Mouse (Mus musculus) urinary bladder, postnatal 4 days (tissue): ENCODE data around the gene Hormad2.

Experiments
- DNase-seq, 2 experiments: peaks; one replicate each; pipeline ENCODE4 v3.0.0; 2021 to 2022; ENCODE audit warnings: low spot score in 2 of 2

The Hormad2 gene

DNA sequence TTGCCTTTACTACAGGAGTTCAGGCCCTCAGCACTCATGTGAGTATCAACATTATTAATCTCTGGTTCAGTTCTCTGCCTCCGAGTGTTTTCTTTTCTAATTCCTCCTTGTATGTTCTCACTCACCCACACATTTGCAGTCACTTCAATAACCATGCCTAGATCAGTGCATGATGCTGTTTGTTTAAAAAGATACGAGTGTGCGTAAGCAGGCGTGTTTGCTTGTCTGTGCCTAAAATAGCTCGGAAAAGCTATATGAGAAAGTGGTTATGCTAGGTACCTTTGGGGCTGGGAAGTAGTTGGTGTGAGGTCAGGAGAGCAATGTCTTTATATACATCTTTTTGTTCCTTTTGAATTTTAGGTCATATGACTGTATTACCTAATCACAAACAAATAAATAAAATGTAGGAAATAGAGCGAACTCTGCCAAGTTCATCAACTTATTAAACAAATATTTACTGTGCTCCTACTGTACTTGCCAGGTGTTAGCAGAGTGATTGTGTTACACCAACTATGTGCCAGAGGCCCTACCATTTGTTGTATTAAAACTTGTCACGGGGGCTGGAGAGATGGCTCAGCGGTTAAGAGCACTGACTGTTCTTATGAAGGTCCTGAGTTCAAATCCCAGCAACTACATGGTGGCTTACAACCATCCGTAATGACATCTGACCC is 100.7 kb downstream of the Hormad2 start:
- no peak for DNase-seq

- DNase-seq, result no peak
These were observed 101.6 kb downstream of the Hormad2 start for GRCm38 (mm10) chr11:4339275-4339674.

DNA sequence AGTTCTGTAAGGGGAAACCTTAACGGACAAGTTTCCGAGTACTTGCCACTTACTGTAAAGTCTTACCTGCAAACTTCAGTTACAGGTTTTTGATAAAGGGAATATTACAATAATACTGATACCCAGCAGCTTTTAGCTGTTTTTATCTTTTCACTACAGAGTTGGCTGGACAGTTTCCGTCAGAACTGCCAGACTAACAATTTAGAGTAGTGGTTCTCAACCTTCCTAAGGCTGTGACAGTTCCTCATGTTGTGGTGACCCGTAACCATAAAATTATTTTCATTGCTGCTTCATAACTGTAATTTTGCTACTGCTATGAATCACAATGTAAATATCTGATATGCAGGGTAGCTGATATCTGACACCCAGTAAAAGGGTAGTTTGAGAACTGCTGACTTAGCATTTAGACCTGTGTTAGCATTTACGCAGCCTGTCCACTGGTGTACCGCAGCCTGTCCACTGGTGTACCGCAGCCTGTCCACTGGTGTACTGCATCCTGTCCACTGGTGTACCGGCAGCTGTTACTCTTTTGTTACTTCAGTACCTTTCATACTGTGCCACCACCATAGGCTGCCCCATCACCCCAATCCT is 104.1 kb downstream of the Hormad2 start:
- no peak for DNase-seq

GRCm38 (mm10) chr11:4335810-4336692 is 104.9 kb downstream of the Hormad2 start:
- DNase-seq, result no peak

GRCm38 (mm10) chr11:4332961-4333360 is 107.9 kb downstream of the Hormad2 start:
- no peak for DNase-seq

- DNase-seq, result no peak
These were observed 112.7 kb downstream of the Hormad2 start for GRCm38 (mm10) chr11:4328188-4328587.

DNA sequence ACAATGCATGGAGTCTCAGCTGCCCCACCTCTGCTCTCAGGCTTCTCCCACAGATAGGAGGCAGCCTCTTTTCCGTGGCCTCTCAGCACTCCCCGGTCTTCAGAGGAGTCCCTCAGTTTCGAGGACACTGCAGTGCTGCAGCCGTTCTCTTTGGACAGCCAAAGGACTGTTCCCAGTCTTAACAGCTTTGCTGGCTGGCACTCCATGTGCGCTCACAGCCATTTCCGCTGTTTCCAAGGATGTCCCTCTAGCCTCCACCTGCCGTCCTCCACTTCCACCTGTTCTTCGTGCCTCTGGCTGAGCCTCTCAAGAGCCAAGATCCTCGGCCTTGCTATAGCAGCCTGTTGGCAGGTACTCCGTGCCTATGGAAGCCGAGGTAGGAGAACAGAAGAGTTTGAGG is 117.4 kb downstream of the Hormad2 start:
- no peak for DNase-seq

GRCm38 (mm10) chr11:4322943-4323342 is 118.0 kb downstream of the Hormad2 start:
- no peak for DNase-seq

- no peak for DNase-seq
These were observed 120.0 kb downstream of the Hormad2 start for GRCm38 (mm10) chr11:4320876-4321275.

DNA sequence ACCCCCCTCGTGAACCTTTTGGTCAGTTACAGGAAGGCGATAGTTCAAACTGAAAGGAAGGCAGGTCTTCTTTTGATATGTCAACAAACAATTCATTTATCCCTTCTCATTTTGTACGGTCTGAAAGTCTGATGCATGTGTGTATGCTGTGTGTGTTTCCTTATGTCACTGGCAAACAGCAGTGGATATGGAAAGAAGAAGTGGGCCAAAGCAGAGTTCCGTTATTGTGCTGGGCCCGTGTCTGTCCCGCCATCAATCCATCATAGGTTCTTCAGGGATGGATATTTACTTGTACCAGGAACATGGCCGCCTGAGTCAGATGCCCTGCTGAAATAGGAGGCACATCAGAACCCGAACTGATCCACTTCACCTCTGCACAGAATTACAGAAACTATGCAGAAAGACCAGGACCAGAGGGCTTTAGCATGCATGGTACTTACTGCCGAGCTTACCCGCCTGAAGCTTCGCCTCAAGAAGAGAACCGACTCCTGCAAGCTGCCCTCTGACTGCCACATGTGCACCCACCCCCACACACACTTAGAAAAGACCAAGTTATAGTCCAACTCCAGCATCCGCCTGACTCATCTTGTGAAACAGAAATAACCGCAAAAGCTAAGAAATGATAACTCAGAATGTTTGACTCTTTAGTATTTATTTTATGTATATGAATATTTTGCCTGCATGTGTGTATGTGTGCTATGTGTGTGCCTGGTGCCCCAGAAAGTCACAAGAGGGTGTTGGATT is 121.5 kb downstream of the Hormad2 start:
- DNase-seq, result no peak

- no peak for DNase-seq
These were observed 122.9 kb downstream of the Hormad2 start for GRCm38 (mm10) chr11:4318011-4318410.

DNA sequence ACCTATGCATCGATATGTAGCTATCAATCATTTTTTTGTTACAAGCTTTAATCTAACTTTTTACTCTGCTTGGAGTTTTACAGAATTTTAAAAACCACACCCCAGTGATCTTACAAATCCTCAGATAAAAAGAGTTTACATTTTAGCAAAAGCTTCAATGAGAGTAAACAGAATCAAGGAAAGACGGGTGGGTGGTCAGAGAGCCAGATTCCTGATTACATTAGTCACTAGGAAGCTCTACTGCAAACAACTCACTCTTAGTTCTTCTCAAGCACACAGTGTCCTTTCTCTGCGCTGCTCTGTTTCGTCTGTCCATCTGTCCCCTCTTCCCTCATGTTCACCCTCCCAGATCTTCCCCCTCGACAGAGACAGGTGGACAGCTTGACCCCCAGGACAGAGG is 123.6 kb downstream of the Hormad2 start:
- no peak for DNase-seq

- DNase-seq, result no peak
These were observed 128.7 kb downstream of the Hormad2 start for GRCm38 (mm10) chr11:4312180-4312579.

- DNase-seq, result no peak
These were observed 130.6 kb downstream of the Hormad2 start for GRCm38 (mm10) chr11:4310324-4310723.

GRCm38 (mm10) chr11:4309613-4310012 is 131.3 kb downstream of the Hormad2 start:
- DNase-seq, result no peak

GRCm38 (mm10) chr11:4308514-4309450 is 132.1 kb downstream of the Hormad2 start:
- peak in 1 of 2 experiments; percentile 40 for DNase-seq

- DNase-seq, result no peak
These were observed 132.8 kb downstream of the Hormad2 start for GRCm38 (mm10) chr11:4308060-4308513.

GRCm38 (mm10) chr11:4306086-4306485 is 134.8 kb downstream of the Hormad2 start:
- DNase-seq, result no peak

GRCm38 (mm10) chr11:4305090-4305489 is 135.8 kb downstream of the Hormad2 start:
- no peak for DNase-seq

DNA sequence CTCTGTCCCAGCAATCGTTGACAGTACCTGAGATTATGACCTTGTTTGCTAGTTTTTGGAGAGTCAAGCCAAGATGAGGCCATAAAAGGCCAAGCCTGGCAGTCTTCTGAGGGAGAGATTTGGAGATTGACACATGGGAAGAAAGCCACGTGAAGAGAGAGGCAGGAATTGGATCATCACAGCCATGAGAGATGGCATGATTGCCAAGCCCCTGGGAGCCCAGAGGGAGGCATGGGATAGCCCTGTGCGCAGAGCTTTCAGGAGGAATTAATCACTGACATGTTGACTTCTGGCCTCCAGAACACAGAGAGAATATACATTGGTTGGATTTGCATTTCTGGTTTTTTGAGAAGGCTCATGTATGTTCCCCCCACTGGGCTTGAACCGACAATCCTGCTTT is 136.7 kb downstream of the Hormad2 start:
- DNase-seq, result no peak

DNA sequence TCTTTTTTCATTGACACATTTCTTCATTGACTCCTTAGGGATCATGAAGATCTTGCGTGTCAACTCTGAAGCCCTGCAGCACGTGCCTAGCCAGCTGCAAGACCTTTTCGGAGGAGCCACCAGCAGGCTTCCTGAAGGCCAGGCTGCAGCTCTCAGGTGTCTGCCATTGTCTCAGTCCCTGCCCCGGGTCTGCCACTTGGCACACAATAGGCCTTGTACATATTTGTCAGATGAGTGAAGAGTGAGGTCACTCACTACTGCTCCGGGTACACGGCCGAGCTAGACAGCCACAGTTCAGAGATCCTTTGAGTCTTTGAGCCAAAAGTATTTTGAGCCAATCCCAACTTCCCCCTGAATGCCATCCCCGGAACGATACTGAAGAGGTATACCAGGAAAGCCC is 137.9 kb downstream of the Hormad2 start:
- no peak for DNase-seq
